Mouse (Mus musculus): ENCODE results near the gene Rcan1. TPM values are rescaled to one million over a fixed set of nuclear protein-coding genes. Genes with fewer than 3 reads are reported as not detected.
A peak's percentile ranks its signal among the peaks of the same experiment; 100 is the strongest.
"Not testable (repeated sequence)": the region's sequence is repeated elsewhere in the genome, so short reads cannot be mapped to it uniquely, and the experiment has no call there.

Gene Rcan1
- 34.6 TPM in 2 replicates for polyA plus RNA-seq (2014; fragmentation: Nextera tagmentation; extraction: Ambion mirVana)

GRCm38 (mm10) chr16:92470706-92471105 is at the start of gene Rcan1:
TSS of gene Rcan1 (minus strand) at chr16:92470867.
- WGBS, result 62% methylated on average over 6 of the region's 6 CpGs
- ATAC-seq (ENCODE audit: low read depth), result no peak
- Histone ChIP-seq H3K9me3 (ENCODE audit: control insufficient read depth, low read length) (no peaks in the 10 kb centered on the region), H3K36me3 (ENCODE audit: control insufficient read depth, insufficient read depth, low read length) (no peaks in the 10 kb centered on the region), H3K4me2 (ENCODE audit: low read depth, low read length) (no peak within 1 kb of the TSS), H3K4me3 (ENCODE audit: low read depth, low read length) (no peak within 1 kb of the TSS), H3K27me3 (replicated peaks; ENCODE audit: control insufficient read depth, insufficient read depth, low read length) (no peaks in the 10 kb centered on the region), H3K9ac (ENCODE audit: low read depth, low read length) (no peak within 1 kb of the TSS), H3K4me1 (ENCODE audit: control insufficient read depth, insufficient read depth, low read length) (no peaks in the 10 kb centered on the region), H3K27ac (replicated peaks; ENCODE audit: low read depth, low read length) (no peak within 1 kb of the TSS)
- DNase-seq (ENCODE audit: low spot score), result no peak

- Histone ChIP-seq H3K27me3 (replicated peaks; ENCODE audit: control insufficient read depth, insufficient read depth, low read length) (no peaks in the 10 kb centered on the region), H3K4me3 (ENCODE audit: low read depth, low read length) (no peak overlapping the region), H3K4me2 (ENCODE audit: low read depth, low read length) (no peak overlapping the region), H3K36me3 (ENCODE audit: control insufficient read depth, insufficient read depth, low read length) (no peaks in the 10 kb centered on the region), H3K9ac (ENCODE audit: low read depth, low read length) (no peak overlapping the region), H3K4me1 (ENCODE audit: control insufficient read depth, insufficient read depth, low read length) (no peaks in the 10 kb centered on the region; the same call in 1 of the 2 replicates), H3K27ac (replicated peaks; ENCODE audit: low read depth, low read length) (no peak overlapping the region), H3K9me3 (ENCODE audit: control insufficient read depth, low read length) (no peaks in the 10 kb centered on the region)
- DNase-seq (ENCODE audit: low spot score), result peak; percentile 66
- ATAC-seq (ENCODE audit: low read depth), result no peak
- WGBS, result 53% methylated on average over 13 of the region's 13 CpGs
These were observed 49.3 kb upstream of the Rcan1 start for GRCm38 (mm10) chr16:92519820-92520492.

- Histone ChIP-seq H3K27me3 (replicated peaks; ENCODE audit: control insufficient read depth, insufficient read depth, low read length) (no peaks in the 10 kb centered on the region), H3K9me3 (ENCODE audit: control insufficient read depth, low read length) (no peaks in the 10 kb centered on the region), H3K4me2 (ENCODE audit: low read depth, low read length) (no peak overlapping the region), H3K4me3 (ENCODE audit: low read depth, low read length) (no peak overlapping the region), H3K36me3 (ENCODE audit: control insufficient read depth, insufficient read depth, low read length) (no peaks in the 10 kb centered on the region), H3K9ac (ENCODE audit: low read depth, low read length) (no peak overlapping the region), H3K4me1 (ENCODE audit: control insufficient read depth, insufficient read depth, low read length) (no peaks in the 10 kb centered on the region; the same call in 1 of the 2 replicates), H3K27ac (replicated peaks; ENCODE audit: low read depth, low read length) (no peak overlapping the region)
- 61% methylated on average over 4 of the region's 4 CpGs for WGBS
- ATAC-seq (ENCODE audit: low read depth) (no peak), DNase-seq (ENCODE audit: low spot score) (no peak)
These were observed 48.1 kb upstream of the Rcan1 start for GRCm38 (mm10) chr16:92518718-92519117.

- Histone ChIP-seq H3K4me3 (ENCODE audit: low read depth, low read length) (no peak overlapping the region), H3K4me1 (ENCODE audit: control insufficient read depth, insufficient read depth, low read length) (no peaks in the 10 kb centered on the region), H3K4me2 (ENCODE audit: low read depth, low read length) (no peak overlapping the region), H3K27me3 (replicated peaks; ENCODE audit: control insufficient read depth, insufficient read depth, low read length) (no peaks in the 10 kb centered on the region), H3K36me3 (ENCODE audit: control insufficient read depth, insufficient read depth, low read length) (no peaks in the 10 kb centered on the region), H3K9me3 (ENCODE audit: control insufficient read depth, low read length) (no peaks in the 10 kb centered on the region), H3K9ac (ENCODE audit: low read depth, low read length) (no peak overlapping the region), H3K27ac (replicated peaks; ENCODE audit: low read depth, low read length) (no peak overlapping the region)
- 77% methylated on average over 9 of the region's 9 CpGs for WGBS
- ATAC-seq (ENCODE audit: low read depth) (no peak), DNase-seq (ENCODE audit: low spot score) (peak; percentile 63)
These were observed 45.5 kb upstream of the Rcan1 start for GRCm38 (mm10) chr16:92516139-92516538.

- ATAC-seq (ENCODE audit: low read depth); H3K36me3 ChIP-seq (ENCODE audit: control insufficient read depth, insufficient read depth, low read length); H3K4me3 ChIP-seq (ENCODE audit: low read depth, low read length); H3K4me2 ChIP-seq (ENCODE audit: low read depth, low read length); H3K27me3 ChIP-seq (replicated peaks; ENCODE audit: control insufficient read depth, insufficient read depth, low read length); H3K27ac ChIP-seq (replicated peaks; ENCODE audit: low read depth, low read length); H3K4me1 ChIP-seq (ENCODE audit: control insufficient read depth, insufficient read depth, low read length); H3K9me3 ChIP-seq (ENCODE audit: control insufficient read depth, low read length); H3K9ac ChIP-seq (ENCODE audit: low read depth, low read length); DNase-seq (ENCODE audit: low spot score): not testable (repeated sequence)
- 77% methylated on average over 8 of the region's 9 CpGs for WGBS
These were observed 44.2 kb upstream of the Rcan1 start for GRCm38 (mm10) chr16:92514896-92515295.

GRCm38 (mm10) chr16:92511773-92512391 is 41.2 kb upstream of the Rcan1 start:
- Histone ChIP-seq H3K4me1 (ENCODE audit: control insufficient read depth, insufficient read depth, low read length) (no peaks in the 10 kb centered on the region), H3K4me3 (ENCODE audit: low read depth, low read length) (no peak overlapping the region), H3K27me3 (replicated peaks; ENCODE audit: control insufficient read depth, insufficient read depth, low read length) (no peaks in the 10 kb centered on the region), H3K27ac (replicated peaks; ENCODE audit: low read depth, low read length) (no peak overlapping the region), H3K36me3 (ENCODE audit: control insufficient read depth, insufficient read depth, low read length) (no peaks in the 10 kb centered on the region), H3K9me3 (ENCODE audit: control insufficient read depth, low read length) (no peaks in the 10 kb centered on the region), H3K9ac (ENCODE audit: low read depth, low read length) (no peak overlapping the region), H3K4me2 (ENCODE audit: low read depth, low read length) (no peak overlapping the region)
- WGBS, result 57% methylated on average over 5 of the region's 5 CpGs
- DNase-seq (ENCODE audit: low spot score), result peak; percentile 52
- ATAC-seq (ENCODE audit: low read depth), result 0 out of 2 replicates have a peak, but pooled peaks have one; percentile 23

- Histone ChIP-seq H3K9ac (ENCODE audit: low read depth, low read length) (no peak overlapping the region), H3K36me3 (ENCODE audit: control insufficient read depth, insufficient read depth, low read length) (no peaks in the 10 kb centered on the region), H3K27me3 (replicated peaks; ENCODE audit: control insufficient read depth, insufficient read depth, low read length) (no peaks in the 10 kb centered on the region), H3K4me1 (ENCODE audit: control insufficient read depth, insufficient read depth, low read length) (no peaks in the 10 kb centered on the region), H3K4me2 (ENCODE audit: low read depth, low read length) (no peak overlapping the region), H3K9me3 (ENCODE audit: control insufficient read depth, low read length) (no peaks in the 10 kb centered on the region), H3K4me3 (ENCODE audit: low read depth, low read length) (no peak overlapping the region), H3K27ac (replicated peaks; ENCODE audit: low read depth, low read length) (no peak overlapping the region)
- DNase-seq (ENCODE audit: low spot score) (peak; percentile 63), ATAC-seq (ENCODE audit: low read depth) (peak; percentile 59; the same call in 1 of the 2 replicates)
- WGBS, result 67% methylated on average over 13 of the region's 13 CpGs
These were observed 40.4 kb upstream of the Rcan1 start for GRCm38 (mm10) chr16:92510835-92511772.

GRCm38 (mm10) chr16:92507573-92507972 is 36.9 kb upstream of the Rcan1 start:
- no peak overlapping the region for H3K4me3 ChIP-seq (ENCODE audit: low read depth, low read length)
- H3K4me2 ChIP-seq (ENCODE audit: low read depth, low read length), result no peak overlapping the region
- H3K9me3 ChIP-seq (ENCODE audit: control insufficient read depth, low read length), result no peaks in the 10 kb centered on the region
- no peaks in the 10 kb centered on the region for H3K4me1 ChIP-seq (ENCODE audit: control insufficient read depth, insufficient read depth, low read length)
- 78% methylated on average over 4 of the region's 4 CpGs for WGBS
- no peaks in the 10 kb centered on the region for H3K27me3 ChIP-seq (replicated peaks; ENCODE audit: control insufficient read depth, insufficient read depth, low read length)
- no peaks in the 10 kb centered on the region for H3K36me3 ChIP-seq (ENCODE audit: control insufficient read depth, insufficient read depth, low read length)
- H3K27ac ChIP-seq (replicated peaks; ENCODE audit: low read depth, low read length), result no peak overlapping the region
- no peak overlapping the region for H3K9ac ChIP-seq (ENCODE audit: low read depth, low read length)
- DNase-seq (ENCODE audit: low spot score) (no peak), ATAC-seq (ENCODE audit: low read depth) (no peak)
